Mouse (Mus musculus): ENCODE data around the gene Zfp46. TPM values are rescaled to one million over a fixed set of nuclear protein-coding genes. Genes with fewer than 3 reads are reported as not detected.

The Zfp46 gene
- total RNA-seq, 1 experiment from 2014 or later = 10.0 TPM

DNA sequence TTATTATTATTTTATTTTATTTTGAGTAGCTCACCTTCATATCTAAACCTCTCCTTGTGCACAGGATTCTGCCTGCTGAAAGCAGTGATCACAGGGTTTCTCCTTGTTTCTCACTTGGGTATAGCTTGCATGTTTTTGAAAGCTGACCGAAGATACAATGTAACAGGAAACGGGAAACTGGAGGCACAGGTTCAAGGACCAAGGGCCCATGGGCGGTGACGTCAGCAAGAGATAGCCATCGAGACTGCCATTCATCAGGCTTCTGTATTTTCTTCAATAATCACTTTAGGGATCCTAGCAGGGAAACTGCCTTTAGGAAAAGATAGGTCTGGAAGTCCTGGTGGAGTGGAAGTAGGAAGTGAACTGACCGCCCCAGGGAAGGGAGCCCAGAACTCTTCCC lies 7.2 kb downstream of the Zfp46 start:
- ATAC-seq (replicated peaks in 1 of 2; ENCODE audit: insufficient read depth in 1 of 2, low FRiP score in 2 of 2, low TSS enrichment in 1 of 2, low read depth in 1 of 2, poor library complexity in 2 of 2, severe bottlenecking in 2 of 2) = no peak

GRCm38 (mm10) chr4:136295941-136296340 lies 11.5 kb downstream of the Zfp46 start:
- ATAC-seq (replicated peaks in 1 of 2; ENCODE audit: insufficient read depth in 1 of 2, low FRiP score in 2 of 2, low TSS enrichment in 1 of 2, low read depth in 1 of 2, poor library complexity in 2 of 2, severe bottlenecking in 2 of 2) = no peak

GRCm38 (mm10) chr4:136302462-136302861 lies 18.0 kb downstream of the Zfp46 start:
- no peak for ATAC-seq (replicated peaks in 1 of 2; ENCODE audit: insufficient read depth in 1 of 2, low FRiP score in 2 of 2, low TSS enrichment in 1 of 2, low read depth in 1 of 2, poor library complexity in 2 of 2, severe bottlenecking in 2 of 2)

DNA sequence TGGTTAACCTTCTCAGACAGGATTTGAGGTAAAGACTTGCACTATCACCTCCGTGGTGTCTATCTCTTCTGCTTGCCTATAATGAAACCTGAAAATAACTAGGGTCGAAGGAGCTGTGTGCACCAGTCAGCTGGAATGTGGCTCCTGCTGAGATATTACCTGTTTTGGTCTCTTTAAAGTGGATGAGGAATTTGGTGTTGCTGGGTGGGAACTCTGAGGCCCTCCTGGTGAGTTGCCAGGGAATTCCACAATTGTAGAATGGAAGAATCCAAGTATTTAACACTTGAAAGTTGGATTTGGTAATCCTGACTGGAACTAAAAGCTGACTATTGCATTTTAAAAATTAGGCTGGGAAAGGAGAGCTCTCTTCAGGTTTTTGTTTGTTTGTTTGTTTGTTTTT lies 19.7 kb downstream of the Zfp46 start:
- no peak for ATAC-seq (replicated peaks in 1 of 2; ENCODE audit: insufficient read depth in 1 of 2, low FRiP score in 2 of 2, low TSS enrichment in 1 of 2, low read depth in 1 of 2, poor library complexity in 2 of 2, severe bottlenecking in 2 of 2)

GRCm38 (mm10) chr4:136308355-136308754 lies 23.9 kb downstream of the Zfp46 start:
- no peak for ATAC-seq (replicated peaks in 1 of 2; ENCODE audit: insufficient read depth in 1 of 2, low FRiP score in 2 of 2, low TSS enrichment in 1 of 2, low read depth in 1 of 2, poor library complexity in 2 of 2, severe bottlenecking in 2 of 2)

DNA sequence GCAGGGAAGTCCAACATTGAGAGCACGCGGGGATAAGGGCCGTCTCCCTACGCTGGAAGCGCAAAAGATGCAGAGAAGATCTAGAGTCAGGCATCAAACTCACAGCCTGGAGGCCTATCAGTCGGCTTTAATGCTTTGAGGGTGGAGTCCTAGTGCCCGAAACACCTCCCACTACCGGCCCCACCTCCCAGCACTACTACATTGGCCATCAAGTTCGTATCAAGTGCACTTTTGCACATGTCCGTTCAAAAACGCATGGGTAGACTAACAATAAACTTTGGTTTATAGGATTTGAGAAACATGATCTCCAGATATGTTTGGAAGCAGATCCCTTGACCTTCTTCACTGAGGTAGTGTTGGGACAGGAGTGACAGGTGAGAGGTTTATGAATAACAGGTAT lies 25.3 kb downstream of the Zfp46 start:
- peak; percentile 59 to 62; a peak in 3 of 4 replicates for ATAC-seq (replicated peaks in 1 of 2; ENCODE audit: insufficient read depth in 1 of 2, low FRiP score in 2 of 2, low TSS enrichment in 1 of 2, low read depth in 1 of 2, poor library complexity in 2 of 2, severe bottlenecking in 2 of 2)

GRCm38 (mm10) chr4:136310229-136311041 lies 26.0 kb downstream of the Zfp46 start, which contains the start of gene Hnrnpr:
Gene Hnrnpr, plus strand, starts transcription at chr4:136310942.
- peak; percentile 98 to 99 for ATAC-seq (replicated peaks in 1 of 2; ENCODE audit: insufficient read depth in 1 of 2, low FRiP score in 2 of 2, low TSS enrichment in 1 of 2, low read depth in 1 of 2, poor library complexity in 2 of 2, severe bottlenecking in 2 of 2)

- ATAC-seq (replicated peaks in 1 of 2; ENCODE audit: insufficient read depth in 1 of 2, low FRiP score in 2 of 2, low TSS enrichment in 1 of 2, low read depth in 1 of 2, poor library complexity in 2 of 2, severe bottlenecking in 2 of 2) = no peak
These were observed 26.8 kb downstream of the Zfp46 start for GRCm38 (mm10) chr4:136311042-136311999.

DNA sequence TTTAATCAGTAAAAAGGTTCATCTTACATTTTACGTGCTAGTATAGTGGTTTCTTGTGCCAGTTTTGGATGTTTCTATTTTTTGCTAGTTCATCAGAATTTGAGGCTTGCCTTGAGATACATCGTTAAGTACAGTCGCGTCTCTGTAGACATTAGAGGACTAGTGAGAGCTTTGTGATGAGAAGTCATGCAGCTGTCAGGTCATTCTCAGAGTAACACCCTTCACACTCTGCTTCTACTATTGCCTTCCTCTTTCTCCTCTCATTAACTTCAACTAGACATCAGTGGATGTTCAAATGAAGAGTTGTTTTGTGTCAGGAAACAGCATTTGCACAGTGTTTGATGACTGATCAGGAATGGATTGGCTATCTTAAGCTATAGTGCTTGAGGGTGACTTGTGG lies 28.1 kb downstream of the Zfp46 start:
- ATAC-seq (replicated peaks in 1 of 2; ENCODE audit: insufficient read depth in 1 of 2, low FRiP score in 2 of 2, low TSS enrichment in 1 of 2, low read depth in 1 of 2, poor library complexity in 2 of 2, severe bottlenecking in 2 of 2) = no peak

GRCm38 (mm10) chr4:136317667-136318066 lies 33.2 kb downstream of the Zfp46 start:
- no peak for ATAC-seq (replicated peaks in 1 of 2; ENCODE audit: insufficient read depth in 1 of 2, low FRiP score in 2 of 2, low TSS enrichment in 1 of 2, low read depth in 1 of 2, poor library complexity in 2 of 2, severe bottlenecking in 2 of 2)

DNA sequence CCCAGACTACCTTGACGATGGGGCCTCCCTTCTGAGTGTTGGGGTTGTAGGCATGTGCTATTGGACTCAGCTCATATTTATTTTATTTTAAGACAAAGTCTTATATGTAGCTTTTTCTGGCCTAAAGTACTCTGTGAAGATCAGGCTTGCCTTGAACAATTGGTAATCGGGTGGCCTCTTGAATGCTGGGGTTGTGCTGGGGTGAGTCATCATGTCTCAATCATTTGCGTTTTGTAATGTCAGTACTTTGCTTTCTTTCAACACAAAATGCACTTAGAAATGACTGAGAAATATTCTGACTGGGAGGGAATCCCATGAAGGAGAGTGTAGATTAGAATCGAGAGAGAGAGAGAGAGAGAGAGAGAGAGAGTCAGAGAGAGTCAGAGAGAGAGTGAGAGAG lies 35.5 kb downstream of the Zfp46 start:
- no peak for ATAC-seq (replicated peaks in 1 of 2; ENCODE audit: insufficient read depth in 1 of 2, low FRiP score in 2 of 2, low TSS enrichment in 1 of 2, low read depth in 1 of 2, poor library complexity in 2 of 2, severe bottlenecking in 2 of 2)

GRCm38 (mm10) chr4:136324226-136324625 lies 39.7 kb downstream of the Zfp46 start:
- no peak for ATAC-seq (replicated peaks in 1 of 2; ENCODE audit: insufficient read depth in 1 of 2, low FRiP score in 2 of 2, low TSS enrichment in 1 of 2, low read depth in 1 of 2, poor library complexity in 2 of 2, severe bottlenecking in 2 of 2)

- no peak for ATAC-seq (replicated peaks in 1 of 2; ENCODE audit: insufficient read depth in 1 of 2, low FRiP score in 2 of 2, low TSS enrichment in 1 of 2, low read depth in 1 of 2, poor library complexity in 2 of 2, severe bottlenecking in 2 of 2)
These were observed 42.8 kb downstream of the Zfp46 start for GRCm38 (mm10) chr4:136327238-136327637.

DNA sequence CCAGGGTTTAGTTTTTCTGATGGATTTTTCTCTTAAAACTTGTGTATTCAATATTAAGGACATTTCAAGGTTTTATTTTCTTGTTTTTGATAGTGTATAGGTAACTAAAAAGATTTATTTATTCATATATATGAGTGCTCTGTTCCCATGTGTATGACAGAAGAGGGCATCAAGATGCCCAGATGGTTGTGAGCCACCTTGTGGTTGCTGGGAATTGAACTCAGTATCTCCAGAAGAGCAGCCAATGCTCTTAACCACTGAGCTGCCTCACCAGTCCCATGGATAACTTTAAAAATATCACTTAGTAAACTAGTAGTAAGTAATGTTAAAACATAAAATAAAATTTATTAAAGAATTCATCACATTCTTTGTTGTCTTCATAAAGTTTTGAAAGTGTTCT lies 43.6 kb downstream of the Zfp46 start:
- no peak for ATAC-seq (replicated peaks in 1 of 2; ENCODE audit: insufficient read depth in 1 of 2, low FRiP score in 2 of 2, low TSS enrichment in 1 of 2, low read depth in 1 of 2, poor library complexity in 2 of 2, severe bottlenecking in 2 of 2)

DNA sequence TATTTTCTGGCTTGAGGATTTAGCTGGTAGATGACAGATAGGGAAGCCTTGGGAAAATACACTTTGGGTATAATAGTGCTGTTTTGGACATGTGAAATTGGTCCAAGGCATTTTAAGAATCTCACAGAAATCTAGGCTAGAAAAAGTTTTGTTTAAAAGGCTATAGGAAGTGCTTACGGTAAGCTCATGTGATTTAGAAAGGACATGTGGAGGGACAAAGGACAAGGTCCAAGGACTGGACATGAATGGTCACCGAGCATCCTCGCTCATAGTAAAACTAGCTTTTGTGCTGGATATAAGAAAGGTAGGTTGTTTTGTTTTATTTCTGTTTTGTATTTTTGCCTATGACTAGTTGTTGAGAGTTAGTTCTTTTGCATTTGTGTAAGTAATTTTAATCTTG lies 47.2 kb downstream of the Zfp46 start:
- ATAC-seq (replicated peaks in 1 of 2; ENCODE audit: insufficient read depth in 1 of 2, low FRiP score in 2 of 2, low TSS enrichment in 1 of 2, low read depth in 1 of 2, poor library complexity in 2 of 2, severe bottlenecking in 2 of 2) = no peak

GRCm38 (mm10) chr4:136333191-136333590 lies 48.7 kb downstream of the Zfp46 start:
- no peak for ATAC-seq (replicated peaks in 1 of 2; ENCODE audit: insufficient read depth in 1 of 2, low FRiP score in 2 of 2, low TSS enrichment in 1 of 2, low read depth in 1 of 2, poor library complexity in 2 of 2, severe bottlenecking in 2 of 2)

DNA sequence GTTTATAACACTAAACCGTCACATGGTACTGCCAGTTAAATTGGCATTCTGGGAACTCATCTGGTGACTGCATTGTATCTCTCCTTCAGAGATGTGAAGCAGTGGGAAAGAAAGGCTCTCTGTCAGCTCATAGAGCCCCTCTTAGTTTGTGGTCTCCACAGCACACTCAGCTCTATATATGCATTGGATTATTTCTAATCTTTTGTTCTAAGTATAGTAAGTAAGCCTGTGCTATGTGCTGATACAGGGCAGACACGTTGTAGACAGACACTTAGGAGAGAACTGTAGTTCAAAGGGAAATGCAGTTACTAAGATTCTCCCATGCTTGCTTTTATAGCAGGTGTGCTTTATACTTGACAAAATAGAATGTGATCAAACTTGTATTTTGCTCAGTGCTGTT lies 50.6 kb downstream of the Zfp46 start:
- no peak for ATAC-seq (replicated peaks in 1 of 2; ENCODE audit: insufficient read depth in 1 of 2, low FRiP score in 2 of 2, low TSS enrichment in 1 of 2, low read depth in 1 of 2, poor library complexity in 2 of 2, severe bottlenecking in 2 of 2)

DNA sequence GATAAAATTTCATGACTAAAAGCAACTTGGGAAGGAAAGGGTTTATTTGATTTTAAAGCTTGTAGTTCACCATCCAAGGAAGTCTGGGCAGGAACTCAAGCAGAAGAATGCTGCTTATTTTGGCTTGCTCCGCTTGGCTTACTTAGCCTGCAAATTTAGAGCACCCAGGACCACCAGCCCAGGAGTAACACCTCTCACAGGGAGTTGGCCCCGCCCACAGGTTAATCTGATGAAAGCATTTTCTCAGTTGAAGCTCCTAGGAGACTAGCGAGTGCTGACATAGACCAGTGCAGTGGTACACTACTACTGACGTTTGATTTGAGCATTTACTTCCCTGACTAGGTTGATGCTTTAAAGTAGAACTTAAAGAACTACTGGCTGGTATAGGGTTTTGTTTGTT lies 52.6 kb downstream of the Zfp46 start:
- no peak for ATAC-seq (replicated peaks in 1 of 2; ENCODE audit: insufficient read depth in 1 of 2, low FRiP score in 2 of 2, low TSS enrichment in 1 of 2, low read depth in 1 of 2, poor library complexity in 2 of 2, severe bottlenecking in 2 of 2)
